Mouse (Mus musculus): ENCODE measurements around the gene Ftl1.

The Ftl1 gene

DNA sequence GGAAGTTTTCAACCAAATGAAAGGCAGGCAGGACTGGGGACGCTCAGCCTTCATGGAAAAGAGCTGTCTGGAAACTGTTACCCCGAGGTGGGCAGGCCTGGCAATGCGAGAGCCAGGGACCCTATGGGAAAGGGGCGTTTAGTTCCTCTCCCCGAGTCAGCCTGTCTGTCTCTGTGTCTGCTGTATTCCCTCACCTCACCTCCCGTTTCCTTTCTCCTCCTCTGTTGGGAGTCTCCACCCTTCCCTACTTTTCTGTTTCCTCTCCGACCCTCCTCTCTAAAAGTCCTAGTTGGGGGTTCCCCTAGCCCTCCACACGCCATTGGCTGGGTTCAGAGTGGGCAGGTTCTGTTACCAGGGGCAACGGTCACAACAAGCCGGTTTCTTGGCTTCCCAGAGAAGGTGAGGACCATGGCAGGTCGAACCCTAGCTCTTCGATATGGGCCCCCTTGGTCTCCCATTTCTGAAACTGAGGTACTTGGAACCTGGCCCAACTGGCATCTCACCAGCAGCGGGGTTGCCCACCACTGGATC is 41.7 kb downstream of the Ftl1 start:
- TF ChIP-seq NANOG (IDR thresholded peaks at IDR 0.05; ENCODE audit: borderline replicate concordance, low read length) = no peak
- no peak for TF ChIP-seq CTCF (conservative IDR thresholded peaks at IDR 0.05; ENCODE audit: low read length)
- TF ChIP-seq POU5F1 (IDR thresholded peaks at IDR 0.05; ENCODE audit: borderline replicate concordance, low read length) = no peak
- Histone ChIP-seq H3K36me3 (ENCODE audit: insufficient read depth, low read length) (peaks cover 27% of the 10 kb centered on the region), H3K27me3 (ENCODE audit: insufficient read depth, low read length) (peaks cover 44% of the 10 kb centered on the region), H3K9me3 (ENCODE audit: low read length) (no peaks in the 10 kb centered on the region), H3K4me3 (replicated peaks; ENCODE audit: low read length) (peak overlapping the region; percentile 41; the same call in 1 of the 2 replicates), H3K4me1 (replicated peaks; ENCODE audit: low read depth, low read length) (peaks cover 94% of the 10 kb centered on the region)

DNA sequence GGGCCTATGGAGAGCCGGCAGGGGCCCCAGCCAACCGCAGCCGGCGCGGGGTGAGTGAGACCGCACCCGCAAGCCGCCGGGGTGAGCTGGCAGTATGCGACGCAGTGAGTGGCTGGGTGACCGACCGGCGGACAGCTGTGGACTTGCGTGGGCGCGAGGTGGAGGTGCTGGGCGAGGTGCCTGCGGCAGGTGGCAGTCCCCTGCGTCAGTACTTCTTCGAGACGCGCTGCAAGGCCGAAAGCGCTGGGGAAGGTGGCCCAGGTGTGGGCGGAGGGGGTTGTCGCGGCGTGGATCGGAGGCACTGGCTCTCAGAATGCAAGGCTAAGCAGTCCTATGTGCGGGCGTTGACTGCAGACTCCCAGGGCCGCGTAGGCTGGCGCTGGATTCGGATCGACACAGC is 44.0 kb downstream of the Ftl1 start:
- Histone ChIP-seq H3K36me3 (ENCODE audit: insufficient read depth, low read length) (peaks cover 3% of the 10 kb centered on the region), H3K4me1 (replicated peaks; ENCODE audit: low read depth, low read length) (peaks cover 78% of the 10 kb centered on the region), H3K9me3 (ENCODE audit: low read length) (no peaks in the 10 kb centered on the region), H3K4me3 (replicated peaks; ENCODE audit: low read length) (peak overlapping the region; percentile 81), H3K27me3 (ENCODE audit: insufficient read depth, low read length) (peaks cover 64% of the 10 kb centered on the region)
- TF ChIP-seq CTCF (conservative IDR thresholded peaks at IDR 0.05; ENCODE audit: low read length) (no peak), POU5F1 (IDR thresholded peaks at IDR 0.05; ENCODE audit: borderline replicate concordance, low read length) (no peak), NANOG (IDR thresholded peaks at IDR 0.05; ENCODE audit: borderline replicate concordance, low read length) (no peak)

DNA sequence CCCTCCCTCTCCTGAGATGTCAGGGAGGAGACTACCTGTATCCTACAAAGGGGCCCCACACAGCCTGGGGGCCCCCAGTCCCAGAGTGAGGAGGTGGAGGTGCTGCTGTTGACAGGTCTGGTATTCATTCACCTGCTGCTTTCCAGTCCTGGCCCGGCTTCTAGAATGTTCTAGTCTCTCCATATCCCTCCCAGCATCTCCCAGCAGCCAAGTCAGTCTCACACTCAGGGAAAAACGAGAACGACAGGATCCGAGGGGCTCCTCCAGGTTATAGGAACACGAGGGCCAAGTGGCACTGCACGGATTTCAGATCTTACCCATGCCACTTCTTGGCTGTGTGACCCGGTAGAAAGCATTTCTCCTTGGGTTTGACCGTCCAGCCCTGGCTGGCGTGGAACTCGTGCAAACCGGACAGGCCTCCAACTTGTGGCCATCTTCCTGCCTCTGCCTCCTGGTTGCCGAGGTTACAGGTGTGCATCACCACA is 44.9 kb downstream of the Ftl1 start:
- H3K27me3 ChIP-seq (ENCODE audit: insufficient read depth, low read length) = peaks cover 73% of the 10 kb centered on the region
- H3K9me3 ChIP-seq (ENCODE audit: low read length) = no peaks in the 10 kb centered on the region
- no peaks in the 10 kb centered on the region for H3K36me3 ChIP-seq (ENCODE audit: insufficient read depth, low read length)
- no peak for TF ChIP-seq NANOG (IDR thresholded peaks at IDR 0.05; ENCODE audit: borderline replicate concordance, low read length)
- TF ChIP-seq CTCF (conservative IDR thresholded peaks at IDR 0.05; ENCODE audit: low read length) = no peak
- no peak for TF ChIP-seq POU5F1 (IDR thresholded peaks at IDR 0.05; ENCODE audit: borderline replicate concordance, low read length)
- H3K4me3 ChIP-seq (replicated peaks; ENCODE audit: low read length) = peak overlapping the region; percentile 81
- H3K4me1 ChIP-seq (replicated peaks; ENCODE audit: low read depth, low read length) = peaks cover 69% of the 10 kb centered on the region

DNA sequence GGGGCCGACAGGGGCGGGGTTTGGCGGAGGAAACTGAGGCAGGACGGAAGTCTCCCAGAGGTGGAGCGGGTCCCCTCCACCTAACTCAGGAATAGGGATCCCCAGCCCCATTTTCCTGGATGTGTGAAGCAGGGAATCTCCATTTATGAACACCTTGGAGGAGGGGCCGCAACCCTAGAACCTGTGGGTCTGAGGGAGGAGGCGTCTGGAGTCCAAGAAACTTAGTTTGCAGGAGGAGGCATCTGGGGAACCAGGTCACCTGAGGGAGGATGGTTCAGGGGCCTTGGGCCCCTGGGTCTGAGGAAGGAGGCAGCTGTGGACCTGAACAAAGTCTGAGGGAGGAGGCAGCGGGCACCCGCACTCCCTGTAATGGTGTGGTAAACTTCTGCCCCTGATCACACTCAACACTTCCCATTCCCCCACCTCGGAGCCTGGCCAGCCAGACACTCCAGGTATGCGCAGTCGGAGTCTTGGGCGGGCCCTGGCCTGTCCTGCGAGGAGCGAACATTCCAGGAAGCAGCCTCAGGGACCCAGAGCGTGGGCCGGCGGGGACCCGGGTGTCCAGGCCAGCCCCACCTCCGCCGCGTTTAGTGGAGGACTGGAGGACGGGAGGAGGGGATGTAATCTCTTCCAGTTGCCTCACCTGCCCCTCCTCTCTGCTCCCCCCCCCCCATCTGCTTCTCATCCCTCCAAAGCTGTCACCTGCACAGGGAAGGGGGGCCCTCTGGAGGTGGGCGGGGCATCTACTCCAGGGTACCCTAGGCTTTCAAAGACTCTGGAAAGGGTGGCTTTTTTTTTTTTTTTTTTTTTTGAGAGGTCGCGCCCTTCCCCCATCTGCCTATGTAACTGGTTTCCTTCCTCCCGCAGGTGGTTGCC is 45.6 kb downstream of the Ftl1 start:
- peaks cover 79% of the 10 kb centered on the region for H3K27me3 ChIP-seq (ENCODE audit: insufficient read depth, low read length)
- peak overlapping the region; percentile 81 for H3K4me3 ChIP-seq (replicated peaks; ENCODE audit: low read length)
- H3K9me3 ChIP-seq (ENCODE audit: low read length) = no peaks in the 10 kb centered on the region
- TF ChIP-seq NANOG (IDR thresholded peaks at IDR 0.05; ENCODE audit: borderline replicate concordance, low read length) = no peak
- no peak for TF ChIP-seq POU5F1 (IDR thresholded peaks at IDR 0.05; ENCODE audit: borderline replicate concordance, low read length)
- TF ChIP-seq CTCF (conservative IDR thresholded peaks at IDR 0.05; ENCODE audit: low read length) = no peak
- H3K4me1 ChIP-seq (replicated peaks; ENCODE audit: low read depth, low read length) = peaks cover 66% of the 10 kb centered on the region
- H3K36me3 ChIP-seq (ENCODE audit: insufficient read depth, low read length) = no peaks in the 10 kb centered on the region

GRCm38 (mm10) chr7:45413113-45413863 is 46.4 kb downstream of the Ftl1 start, which contains the start of gene Ntf5:
Ntf5 (plus strand) TSS chr7:45413695.
- Histone ChIP-seq H3K4me3 (replicated peaks; ENCODE audit: low read length) (peak within 1 kb of the TSS; percentile 81), H3K36me3 (ENCODE audit: insufficient read depth, low read length) (no peaks in the 10 kb centered on the region), H3K4me1 (replicated peaks; ENCODE audit: low read depth, low read length) (peaks cover 65% of the 10 kb centered on the region), H3K9me3 (ENCODE audit: low read length) (no peaks in the 10 kb centered on the region), H3K27me3 (ENCODE audit: insufficient read depth, low read length) (peaks cover 79% of the 10 kb centered on the region)
- no peak for TF ChIP-seq CTCF (conservative IDR thresholded peaks at IDR 0.05; ENCODE audit: low read length)
- no peak for TF ChIP-seq NANOG (IDR thresholded peaks at IDR 0.05; ENCODE audit: borderline replicate concordance, low read length)
- TF ChIP-seq POU5F1 (IDR thresholded peaks at IDR 0.05; ENCODE audit: borderline replicate concordance, low read length) = no peak

GRCm38 (mm10) chr7:45412421-45412820 is 47.3 kb downstream of the Ftl1 start:
- peaks cover 85% of the 10 kb centered on the region for H3K27me3 ChIP-seq (ENCODE audit: insufficient read depth, low read length)
- no peak for TF ChIP-seq NANOG (IDR thresholded peaks at IDR 0.05; ENCODE audit: borderline replicate concordance, low read length)
- no peak for TF ChIP-seq CTCF (conservative IDR thresholded peaks at IDR 0.05; ENCODE audit: low read length)
- no peak for TF ChIP-seq POU5F1 (IDR thresholded peaks at IDR 0.05; ENCODE audit: borderline replicate concordance, low read length)
- H3K4me1 ChIP-seq (replicated peaks; ENCODE audit: low read depth, low read length) = peaks cover 65% of the 10 kb centered on the region
- H3K9me3 ChIP-seq (ENCODE audit: low read length) = no peaks in the 10 kb centered on the region
- no peak overlapping the region for H3K4me3 ChIP-seq (replicated peaks; ENCODE audit: low read length)
- no peaks in the 10 kb centered on the region for H3K36me3 ChIP-seq (ENCODE audit: insufficient read depth, low read length)

DNA sequence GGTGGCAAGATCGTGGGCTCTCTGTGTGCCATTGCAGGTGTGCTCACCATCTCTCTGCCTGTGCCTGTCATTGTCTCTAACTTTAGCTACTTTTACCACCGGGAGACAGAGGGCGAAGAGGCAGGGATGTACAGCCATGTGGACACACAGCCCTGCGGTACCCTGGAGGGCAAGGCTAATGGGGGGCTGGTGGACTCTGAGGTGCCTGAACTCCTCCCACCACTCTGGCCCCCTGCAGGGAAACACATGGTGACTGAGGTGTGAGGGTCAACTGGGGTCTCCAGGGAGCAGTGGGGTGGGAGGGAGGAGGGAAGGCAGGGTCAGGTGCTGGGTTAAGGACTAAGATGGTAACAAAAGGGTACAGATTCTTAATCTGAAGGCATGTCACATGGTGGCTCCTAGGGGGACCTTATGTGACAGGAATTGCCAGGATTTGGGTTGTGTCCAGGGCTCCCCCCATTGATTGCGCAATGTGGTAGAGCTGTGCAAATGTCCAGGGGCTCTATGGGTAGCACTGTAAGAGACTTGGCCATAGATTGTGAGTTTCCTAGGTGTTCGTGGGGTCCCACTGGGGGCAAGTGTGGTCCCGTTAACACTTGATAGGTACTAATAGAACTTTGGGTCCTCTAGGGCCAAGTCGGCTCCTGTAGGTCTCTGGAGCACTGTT is 50.1 kb downstream of the Ftl1 start:
- no peaks in the 10 kb centered on the region for H3K9me3 ChIP-seq (ENCODE audit: low read length)
- H3K4me1 ChIP-seq (replicated peaks; ENCODE audit: low read depth, low read length) = peaks cover 59% of the 10 kb centered on the region
- H3K36me3 ChIP-seq (ENCODE audit: insufficient read depth, low read length) = no peaks in the 10 kb centered on the region
- H3K27me3 ChIP-seq (ENCODE audit: insufficient read depth, low read length) = peaks cover 84% of the 10 kb centered on the region
- no peak overlapping the region for H3K4me3 ChIP-seq (replicated peaks; ENCODE audit: low read length)
- TF ChIP-seq NANOG (IDR thresholded peaks at IDR 0.05; ENCODE audit: borderline replicate concordance, low read length) = no peak
- TF ChIP-seq POU5F1 (IDR thresholded peaks at IDR 0.05; ENCODE audit: borderline replicate concordance, low read length) = no peak
- TF ChIP-seq CTCF (conservative IDR thresholded peaks at IDR 0.05; ENCODE audit: low read length) = no peak

Data from E14TG2a.4 (cell line).